Comparison of ENCODE assay signal across 10 mouse cellular contexts in genomic region chr8:95025421-95025820, GRCm38 (mm10). TPM values are rescaled to one million over a fixed set of nuclear protein-coding genes. Genes with fewer than 3 reads are reported as not detected.
DNase-seq lines count a peak whose midpoint lies in the region; TF ChIP-seq lines count a peak whose summit lies in the region.
"Had no signal": no experiment of that assay in that cellular context is flagged by ENCODE, and none has a peak within 500 bp of the region (broad histone marks: within the 10 kb centered on the region; RNA-seq: fewer than 3 reads in every experiment).

No protein-coding gene starts in this region.

- DNase-seq in kidney, adult 2 months, result peak; percentile 34
- DNase-seq in kidney, postnatal 14 days, result no peak
- peak; percentile 45 for DNase-seq in 3T3-L1 (ENCODE audit: low read depth, low spot score)
- DNase-seq in kidney, postnatal 4 days, result peak; percentile 67 to 71
- no peak for DNase-seq in embryo, embryonic 11 days
- no peak for DNase-seq in frontal cortex, postnatal 36 days (ENCODE audit: low spot score in 2 of 2)
- DNase-seq in left cerebral cortex, adult 18-20 months (ENCODE audit: low spot score in 2 of 2), result no peak

- H3K27me3 ChIP-seq in kidney, adult 2 months (replicated peaks; ENCODE audit: control insufficient read depth, insufficient read depth, low read length), result no peaks in the 10 kb centered on the region
- H3K27me3 ChIP-seq in E14TG2a.4 (ENCODE audit: insufficient read depth, low read length), result no peaks in the 10 kb centered on the region; the same call in 1 of the 2 replicates
- H3K27me3 ChIP-seq: heart, embryonic 12.5 days had no signal

- H3K4me3 ChIP-seq in kidney, adult 2 months (ENCODE audit: insufficient read depth, low read depth, low read length), result no peak overlapping the region
- H3K4me3 ChIP-seq in E14TG2a.4 (replicated peaks; ENCODE audit: low read length), result no peak overlapping the region
- H3K4me3 ChIP-seq: heart, embryonic 12.5 days; liver, embryonic 15.5 days had no signal

- H3K4me1 ChIP-seq in kidney, adult 2 months (ENCODE audit: control insufficient read depth, insufficient read depth, low read length), result no peaks in the 10 kb centered on the region
- H3K4me1 ChIP-seq in E14TG2a.4 (replicated peaks; ENCODE audit: low read depth, low read length), result peaks cover 43% of the 10 kb centered on the region

- 82% methylated on average over 2 of the region's 2 CpGs for WGBS in kidney, adult 2 months

- no peaks in the 10 kb centered on the region for H3K36me3 ChIP-seq in kidney, adult 2 months (ENCODE audit: control insufficient read depth, insufficient read depth, low read length)
- no peaks in the 10 kb centered on the region for H3K36me3 ChIP-seq in E14TG2a.4 (ENCODE audit: insufficient read depth, low read length)
- H3K36me3 ChIP-seq: heart, embryonic 12.5 days; liver, embryonic 15.5 days had no signal

- no peak for TF ChIP-seq POLR2A in kidney, adult 2 months (IDR thresholded peaks at IDR 0.05; ENCODE audit: low read depth, low read length)

- H3K9me3 ChIP-seq in E14TG2a.4 (ENCODE audit: low read length), result no peaks in the 10 kb centered on the region
- H3K9me3 ChIP-seq: liver, embryonic 15.5 days had no signal

- no peak overlapping the region for H3K27ac ChIP-seq in kidney, adult 2 months (ENCODE audit: insufficient read depth, low read depth, low read length)
- H3K27ac ChIP-seq: liver, embryonic 15.5 days had no signal

- peak; percentile 51 for TF ChIP-seq CTCF in kidney, adult 2 months (conservative IDR thresholded peaks at IDR 0.05; ENCODE audit: insufficient read depth, insufficient read length, low read depth, low read length)
- TF ChIP-seq CTCF in E14TG2a.4 (conservative IDR thresholded peaks at IDR 0.05; ENCODE audit: low read length), result peak; percentile 92

RNA-seq across cellular contexts. Expression of gene Adgrg3, which starts 7.9 kb away (rescaled TPM):
- polyA plus RNA-seq in kidney, adult 2 months (2012; rRNA removed), result 9.9 and 12.7 TPM in 2 replicates
- total RNA-seq in left cerebral cortex, adult 18-20 months (2021), result under 1 TPM; 0.30 to 0.87 TPM

RNA-seq across cellular contexts. Expression of gene Drc7, which starts 29.5 kb away (rescaled TPM):
- polyA plus RNA-seq in kidney, adult 2 months (2012; rRNA removed), result 0.05 and 0.10 TPM in 2 replicates
- under 1 TPM; 0.45 to 0.81 TPM for total RNA-seq in left cerebral cortex, adult 18-20 months (2021)
- polyA plus RNA-seq: heart, embryonic 12.5 days had no signal

RNA-seq across cellular contexts. Expression of gene Adgrg1, which starts 50.9 kb away (rescaled TPM):
- 342 and 447 TPM in 2 replicates for polyA plus RNA-seq in kidney, adult 2 months (2012; rRNA removed)
- 10 to 100 TPM; 81.2 to 81.3 TPM for total RNA-seq in left cerebral cortex, adult 18-20 months (2021)

RNA-seq across cellular contexts. Expression of gene Katnb1, which starts 55.6 kb away (rescaled TPM):
- polyA plus RNA-seq in kidney, adult 2 months (2012; rRNA removed), result 22.2 and 23.7 TPM in 2 replicates
- 10 to 100 TPM; 42.1 to 50.6 TPM for total RNA-seq in left cerebral cortex, adult 18-20 months (2021)

Comparison
In these comparisons a context has a peak if more than half of its experiments do, and no peak if none do; other contexts are left out.
1. DNase-seq: peak in kidney, adult 2 months (single experiment), 3T3-L1 (single experiment) and kidney, postnatal 4 days (2 of 2); none in kidney, postnatal 14 days (single experiment), embryo, embryonic 11 days (single experiment), frontal cortex, postnatal 36 days (0 of 2) and left cerebral cortex, adult 18-20 months (0 of 2).